Mouse (Mus musculus) neural tube, embryonic 15.5 days (tissue): ENCODE results near the gene Gm38393. TPM values are rescaled to one million over a fixed set of nuclear protein-coding genes. Genes with fewer than 3 reads are reported as not detected.
A peak's percentile ranks its signal among the peaks of the same experiment; 100 is the strongest.

Experiments
- ATAC-seq: fragments of 200-750 bp; cut with Nextera tagmentation; 2 replicates; pipeline ENCODE4 v1.8.0; 2017; ENCODE audit warnings: mild to moderate bottlenecking, moderate TSS enrichment, moderate library complexity; ENCODE audit not compliant: low FRiP score
- H3K27ac ChIP-seq: fragments of 300-500 bp; sonication (generic); replicated peaks from 2 replicates; pipeline ENCODE4 v1.5.1; 2015; ENCODE audit warnings: mild to moderate bottlenecking, inconsistent platforms
- H3K27me3 ChIP-seq: fragments of 300-500 bp; sonication (generic); replicated peaks from 2 replicates; pipeline ENCODE4 v1.6.1; 2015; ENCODE audit warnings: inconsistent platforms
- H3K36me3 ChIP-seq: fragments of 300-500 bp; sonication (generic); 2 replicates; pipeline ENCODE4 v1.6.1; 2015; ENCODE audit warnings: inconsistent platforms
- H3K4me1 ChIP-seq: fragments of 300-500 bp; sonication (generic); 2 replicates; pipeline ENCODE4 v1.6.1; 2015; ENCODE audit warnings: inconsistent platforms
- H3K4me2 ChIP-seq: fragments of 300-500 bp; sonication (generic); 2 replicates; pipeline ENCODE4 v1.6.1; 2015; ENCODE audit warnings: inconsistent platforms, mild to moderate bottlenecking, moderate library complexity
- H3K4me3 ChIP-seq: fragments of 300-500 bp; sonication (generic); replicated peaks from 2 replicates; pipeline ENCODE4 v1.5.1; 2015; ENCODE audit warnings: mild to moderate bottlenecking, inconsistent platforms
- H3K9ac ChIP-seq: fragments of 300-500 bp; sonication (generic); replicated peaks from 2 replicates; pipeline ENCODE4 v1.6.1; 2015; ENCODE audit warnings: mild to moderate bottlenecking, inconsistent platforms
- H3K9me3 ChIP-seq: fragments of 300-500 bp; sonication (generic); replicated peaks from 2 replicates; pipeline ENCODE4 v1.6.1; 2016; ENCODE audit warnings: inconsistent platforms
- whole genome bisulfite sequencing: fragments of 180-500 bp; shearing (Covaris S2); methylation state at CpG from one replicate; pipeline ENCODE4 v1.1.7; 2015; ENCODE audit warnings: mixed read lengths; 5-methylcytosine and 5-hydroxymethylcytosine counted together
- polyA plus RNA-seq: library from polyadenylated mRNA; unstranded; fragments of >200 nt; fragmentation: Nextera tagmentation; extraction: Ambion mirVana; gene quantifications from 2 replicates; pipeline ENCODE4 v1.2.1, GENCODE M21; 2015

Gm38393 gene
- polyA plus RNA-seq: 3.5 and 3.8 TPM in 2 replicates

- Histone ChIP-seq H3K9ac (peak within 1 kb of the TSS; percentile 75), H3K4me1 (no peaks in the 10 kb centered on the region), H3K27ac (peak within 1 kb of the TSS; percentile 89), H3K4me2 (peak within 1 kb of the TSS; percentile 44), H3K9me3 (no peaks in the 10 kb centered on the region), H3K36me3 (no peaks in the 10 kb centered on the region), H3K4me3 (peak within 1 kb of the TSS; percentile 53), H3K27me3 (no peaks in the 10 kb centered on the region)
- 49% methylated on average over 30 of the region's 30 CpGs for WGBS
- ATAC-seq: peak; percentile 74
Observed at GRCm38 (mm10) chr7:60004606-60005330, at the start of gene Gm38393, which contains the start of gene Snurf. Gm38393 (minus strand) TSS chr7:60005064. Snurf (minus strand) TSS chr7:60005049.

GRCm38 (mm10) chr7:60047481-60048201 lies 42.8 kb upstream of the Gm38393 start:
- H3K4me1 ChIP-seq: no peaks in the 10 kb centered on the region
- no peak overlapping the region for H3K4me2 ChIP-seq
- H3K36me3 ChIP-seq: no peaks in the 10 kb centered on the region
- no peaks in the 10 kb centered on the region for H3K27me3 ChIP-seq
- H3K4me3 ChIP-seq: no peak overlapping the region
- no peak overlapping the region for H3K27ac ChIP-seq
- 76% methylated on average over 6 of the region's 6 CpGs for WGBS
- no peak overlapping the region for H3K9ac ChIP-seq
- no peaks in the 10 kb centered on the region for H3K9me3 ChIP-seq
- no peak for ATAC-seq

GRCm38 (mm10) chr7:60013186-60013585 lies 8.3 kb upstream of the Gm38393 start:
- H3K4me2 ChIP-seq: no peak overlapping the region
- H3K9me3 ChIP-seq: no peaks in the 10 kb centered on the region
- WGBS: 52% methylated on average over 3 of the region's 3 CpGs
- H3K36me3 ChIP-seq: no peaks in the 10 kb centered on the region
- H3K4me3 ChIP-seq: no peak overlapping the region
- ATAC-seq: no peak
- H3K27me3 ChIP-seq: no peaks in the 10 kb centered on the region
- H3K27ac ChIP-seq: no peak overlapping the region
- no peak overlapping the region for H3K9ac ChIP-seq
- H3K4me1 ChIP-seq: no peaks in the 10 kb centered on the region

GRCm38 (mm10) chr7:60007727-60008360 lies 3.0 kb upstream of the Gm38393 start:
- no peak overlapping the region for H3K9ac ChIP-seq
- no peak overlapping the region for H3K4me3 ChIP-seq
- H3K27ac ChIP-seq: no peak overlapping the region
- WGBS: 46% methylated on average over 3 of the region's 3 CpGs
- no peaks in the 10 kb centered on the region for H3K27me3 ChIP-seq
- no peaks in the 10 kb centered on the region for H3K36me3 ChIP-seq
- no peak for ATAC-seq
- H3K4me2 ChIP-seq: no peak overlapping the region
- H3K9me3 ChIP-seq: no peaks in the 10 kb centered on the region
- no peaks in the 10 kb centered on the region for H3K4me1 ChIP-seq

GRCm38 (mm10) chr7:60006262-60006661 lies 1.4 kb upstream of the Gm38393 start:
- no peak for ATAC-seq
- no peaks in the 10 kb centered on the region for H3K4me1 ChIP-seq
- H3K27ac ChIP-seq: no peak overlapping the region
- 59% methylated on average over 2 of the region's 2 CpGs for WGBS
- H3K4me3 ChIP-seq: no peak overlapping the region
- H3K9me3 ChIP-seq: no peaks in the 10 kb centered on the region
- H3K9ac ChIP-seq: no peak overlapping the region
- no peaks in the 10 kb centered on the region for H3K36me3 ChIP-seq
- no peak overlapping the region for H3K4me2 ChIP-seq
- H3K27me3 ChIP-seq: no peaks in the 10 kb centered on the region

- H3K4me1 ChIP-seq: no peaks in the 10 kb centered on the region
- H3K36me3 ChIP-seq: no peaks in the 10 kb centered on the region
- H3K4me3 ChIP-seq: peak overlapping the region; percentile 53
- peak overlapping the region; percentile 44 for H3K4me2 ChIP-seq
- peak; percentile 79 for ATAC-seq
- H3K9me3 ChIP-seq: no peaks in the 10 kb centered on the region
- WGBS: 60% methylated on average over 22 of the region's 22 CpGs
- H3K27me3 ChIP-seq: no peaks in the 10 kb centered on the region
- peak overlapping the region; percentile 75 for H3K9ac ChIP-seq
- peak overlapping the region; percentile 89 for H3K27ac ChIP-seq
Observed at GRCm38 (mm10) chr7:60003921-60004605, 801 bp downstream of the Gm38393 start.

GRCm38 (mm10) chr7:60003006-60003865 lies 1.6 kb downstream of the Gm38393 start:
- Histone ChIP-seq H3K36me3 (no peaks in the 10 kb centered on the region), H3K4me3 (peak overlapping the region; percentile 53), H3K4me1 (no peaks in the 10 kb centered on the region), H3K27me3 (no peaks in the 10 kb centered on the region), H3K4me2 (peak overlapping the region; percentile 44), H3K9me3 (no peaks in the 10 kb centered on the region), H3K27ac (peak overlapping the region; percentile 89), H3K9ac (peak overlapping the region; percentile 75)
- ATAC-seq: peak; percentile 83
- 49% methylated on average over 12 of the region's 12 CpGs for WGBS

GRCm38 (mm10) chr7:59978646-59979045 lies 26.2 kb downstream of the Gm38393 start:
- no peak for ATAC-seq
- H3K4me1 ChIP-seq: no peaks in the 10 kb centered on the region
- no peak overlapping the region for H3K27ac ChIP-seq
- no peak overlapping the region for H3K9ac ChIP-seq
- 72% methylated on average over 1 of the region's 1 CpGs for WGBS
- no peak overlapping the region for H3K4me3 ChIP-seq
- H3K36me3 ChIP-seq: peaks cover 9% of the 10 kb centered on the region
- no peaks in the 10 kb centered on the region for H3K27me3 ChIP-seq
- H3K4me2 ChIP-seq: no peak overlapping the region
- no peaks in the 10 kb centered on the region for H3K9me3 ChIP-seq
